Mouse (Mus musculus) kidney, embryonic 16.5 days (tissue): ENCODE results near the gene Tbc1d5. TPM values are rescaled to one million over a fixed set of nuclear protein-coding genes. Genes with fewer than 3 reads are reported as not detected.

ENCODE experiments used
- ATAC-seq: fragments of 200-750 bp; cut with Nextera tagmentation; 2 replicates; pipeline ENCODE4 v1.8.0; 2017; ENCODE audit warnings: moderate TSS enrichment; ENCODE audit not compliant: low FRiP score, low TSS enrichment
- H3K27ac ChIP-seq: fragments of 300-500 bp; sonication (generic); 2 replicates; pipeline ENCODE4 v1.5.1; 2014; ENCODE audit warnings: low read length
- H3K27me3 ChIP-seq: fragments of 300-500 bp; sonication (generic); 2 replicates; pipeline ENCODE4 v1.6.1; 2014; ENCODE audit warnings: low read length, control low read depth, mixed read lengths; ENCODE audit not compliant: insufficient read depth
- H3K36me3 ChIP-seq: fragments of 300-500 bp; sonication (generic); 2 replicates; pipeline ENCODE4 v1.6.1; 2014; ENCODE audit warnings: low read length, control low read depth, mixed read lengths; ENCODE audit not compliant: insufficient read depth
- H3K4me1 ChIP-seq: fragments of 300-500 bp; sonication (generic); 2 replicates; pipeline ENCODE4 v1.6.1; 2014; ENCODE audit warnings: low read length, control low read depth, mixed read lengths; ENCODE audit not compliant: insufficient read depth
- H3K4me2 ChIP-seq: fragments of 300-500 bp; sonication (generic); replicated peaks from 2 replicates; pipeline ENCODE4 v1.6.1; 2014; ENCODE audit warnings: low read depth, low read length
- H3K4me3 ChIP-seq: fragments of 300-500 bp; sonication (generic); 2 replicates; pipeline ENCODE4 v1.5.1; 2014; ENCODE audit warnings: mild to moderate bottlenecking, low read length
- H3K9ac ChIP-seq: fragments of 300-500 bp; sonication (generic); replicated peaks from 2 replicates; pipeline ENCODE4 v1.6.1; 2014; ENCODE audit warnings: low read length
- H3K9me3 ChIP-seq: fragments of 300-500 bp; sonication (generic); 2 replicates; pipeline ENCODE4 v1.6.1; 2016; ENCODE audit warnings: low read length, control low read depth
- WGBS: fragments of 180-500 bp; shearing (Covaris S2); extraction: QIAGEN DNeasy Blood & Tissue Kit; methylation state at CpG from one replicate; pipeline ENCODE4 v1.1.7; 2014; 5-methylcytosine and 5-hydroxymethylcytosine counted together
- polyA plus RNA-seq: library from polyadenylated mRNA; unstranded; fragments of >200 nt; fragmentation: Nextera tagmentation; extraction: Ambion mirVana; gene quantifications from 2 replicates; pipeline ENCODE4 v1.2.1, GENCODE M21; 2015

Gene Tbc1d5
- polyA plus RNA-seq, 1 experiment from 2014 or later, result 12.2 TPM

- ATAC-seq, result peak; percentile 59; the same call in 1 of the 2 replicates
- WGBS, result 36% methylated on average over 7 of the region's 7 CpGs
- Histone ChIP-seq H3K4me3 (no peak overlapping the region), H3K9me3 (no peaks in the 10 kb centered on the region), H3K27ac (0 out of 2 replicates have a peak overlapping the region, but pooled peaks have one; percentile 4), H3K27me3 (no peaks in the 10 kb centered on the region), H3K4me1 (peaks cover 6% of the 10 kb centered on the region; the same call in 1 of the 2 replicates), H3K36me3 (no peaks in the 10 kb centered on the region), H3K4me2 (no peak overlapping the region), H3K9ac (no peak overlapping the region)
Measured at GRCm38 (mm10) chr17:50684960-50685645, 494.0 kb downstream of the Tbc1d5 start.
